Mouse (Mus musculus): ENCODE measurements around the gene Tsc1. TPM values are rescaled to one million over a fixed set of nuclear protein-coding genes. Genes with fewer than 3 reads are reported as not detected.

Gene Tsc1
- polyA plus RNA-seq, 1 experiment from 2014 or later, result 24.1 TPM

GRCm38 (mm10) chr2:28601720-28602590, 39.1 kb upstream of the Tsc1 start:
- H3K4me1 ChIP-seq (ENCODE audit: control insufficient read depth, insufficient read depth, low read length), result no peaks in the 10 kb centered on the region
- DNase-seq (ENCODE audit: low spot score) (no peak), ATAC-seq (ENCODE audit: insufficient read depth, low FRiP score, low TSS enrichment) (no peak)
- 63% methylated on average over 12 of the region's 12 CpGs for WGBS
- no peak overlapping the region for H3K27ac ChIP-seq (ENCODE audit: low read depth, low read length)
- no peak overlapping the region for H3K4me2 ChIP-seq (ENCODE audit: low read depth)
- no peaks in the 10 kb centered on the region for H3K9me3 ChIP-seq (ENCODE audit: control insufficient read depth, low read length)
- H3K36me3 ChIP-seq (ENCODE audit: control insufficient read depth, insufficient read depth, low read length), result no peaks in the 10 kb centered on the region
- no peak overlapping the region for H3K4me3 ChIP-seq (ENCODE audit: low read depth, low read length)
- H3K27me3 ChIP-seq (ENCODE audit: control insufficient read depth, insufficient read depth, low read length), result no peaks in the 10 kb centered on the region
- H3K9ac ChIP-seq (ENCODE audit: low read length), result no peak overlapping the region

- Histone ChIP-seq H3K4me1 (ENCODE audit: control insufficient read depth, insufficient read depth, low read length) (no peaks in the 10 kb centered on the region), H3K9ac (ENCODE audit: low read length) (no peak overlapping the region), H3K4me3 (ENCODE audit: low read depth, low read length) (no peak overlapping the region), H3K9me3 (ENCODE audit: control insufficient read depth, low read length) (no peaks in the 10 kb centered on the region), H3K27me3 (ENCODE audit: control insufficient read depth, insufficient read depth, low read length) (no peaks in the 10 kb centered on the region), H3K36me3 (ENCODE audit: control insufficient read depth, insufficient read depth, low read length) (no peaks in the 10 kb centered on the region), H3K4me2 (ENCODE audit: low read depth) (no peak overlapping the region), H3K27ac (ENCODE audit: low read depth, low read length) (no peak overlapping the region)
- 86% methylated on average over 5 of the region's 5 CpGs for WGBS
- no peak for DNase-seq (ENCODE audit: low spot score)
- ATAC-seq (ENCODE audit: insufficient read depth, low FRiP score, low TSS enrichment), result no peak
Observed at GRCm38 (mm10) chr2:28603542-28603941, 37.5 kb upstream of the Tsc1 start.

DNA sequence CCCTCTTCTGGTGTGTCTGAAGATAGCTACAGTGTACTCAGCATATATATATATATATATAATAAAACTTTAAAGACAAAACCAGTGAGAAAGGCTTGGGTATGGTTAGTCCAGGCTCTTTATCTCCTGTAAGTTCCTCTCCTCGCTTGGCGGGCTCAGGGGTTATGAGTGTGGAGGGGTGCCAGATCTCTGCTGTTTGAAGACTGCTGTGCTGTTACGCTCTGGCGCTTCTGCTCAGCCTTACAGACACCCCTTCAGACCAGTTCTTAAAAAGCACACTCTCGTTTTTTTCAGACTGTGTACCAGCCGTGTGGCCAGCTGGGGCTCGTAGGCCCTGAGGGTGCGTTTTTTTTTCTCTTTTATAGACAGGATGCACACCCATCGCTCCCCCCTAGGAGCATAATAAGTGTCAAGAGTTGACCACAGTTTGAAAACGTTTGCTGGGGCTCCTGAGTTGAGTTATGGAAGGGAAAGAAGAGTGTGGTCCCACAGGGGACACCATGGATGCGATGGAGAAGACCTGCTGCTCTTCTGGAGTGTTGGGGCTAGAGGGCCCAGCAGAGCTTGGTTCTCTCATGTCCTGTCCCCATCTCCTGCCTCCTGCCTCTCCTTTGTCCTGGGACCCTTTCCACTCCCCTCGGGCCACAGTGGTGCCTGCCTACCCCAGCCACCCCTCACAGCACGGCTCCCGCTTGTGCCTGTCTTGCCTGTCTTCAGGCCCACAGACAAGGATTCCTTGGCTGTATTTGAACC, 35.1 kb upstream of the Tsc1 start:
- Histone ChIP-seq H3K4me3 (ENCODE audit: low read depth, low read length) (no peak overlapping the region), H3K9ac (ENCODE audit: low read length) (no peak overlapping the region), H3K27me3 (ENCODE audit: control insufficient read depth, insufficient read depth, low read length) (no peaks in the 10 kb centered on the region), H3K27ac (ENCODE audit: low read depth, low read length) (no peak overlapping the region), H3K4me1 (ENCODE audit: control insufficient read depth, insufficient read depth, low read length) (no peaks in the 10 kb centered on the region), H3K4me2 (ENCODE audit: low read depth) (no peak overlapping the region), H3K36me3 (ENCODE audit: control insufficient read depth, insufficient read depth, low read length) (no peaks in the 10 kb centered on the region), H3K9me3 (ENCODE audit: control insufficient read depth, low read length) (no peaks in the 10 kb centered on the region)
- no peak for DNase-seq (ENCODE audit: low spot score)
- 76% methylated on average over 14 of the region's 14 CpGs for WGBS
- ATAC-seq (ENCODE audit: insufficient read depth, low FRiP score, low TSS enrichment), result no peak

DNA sequence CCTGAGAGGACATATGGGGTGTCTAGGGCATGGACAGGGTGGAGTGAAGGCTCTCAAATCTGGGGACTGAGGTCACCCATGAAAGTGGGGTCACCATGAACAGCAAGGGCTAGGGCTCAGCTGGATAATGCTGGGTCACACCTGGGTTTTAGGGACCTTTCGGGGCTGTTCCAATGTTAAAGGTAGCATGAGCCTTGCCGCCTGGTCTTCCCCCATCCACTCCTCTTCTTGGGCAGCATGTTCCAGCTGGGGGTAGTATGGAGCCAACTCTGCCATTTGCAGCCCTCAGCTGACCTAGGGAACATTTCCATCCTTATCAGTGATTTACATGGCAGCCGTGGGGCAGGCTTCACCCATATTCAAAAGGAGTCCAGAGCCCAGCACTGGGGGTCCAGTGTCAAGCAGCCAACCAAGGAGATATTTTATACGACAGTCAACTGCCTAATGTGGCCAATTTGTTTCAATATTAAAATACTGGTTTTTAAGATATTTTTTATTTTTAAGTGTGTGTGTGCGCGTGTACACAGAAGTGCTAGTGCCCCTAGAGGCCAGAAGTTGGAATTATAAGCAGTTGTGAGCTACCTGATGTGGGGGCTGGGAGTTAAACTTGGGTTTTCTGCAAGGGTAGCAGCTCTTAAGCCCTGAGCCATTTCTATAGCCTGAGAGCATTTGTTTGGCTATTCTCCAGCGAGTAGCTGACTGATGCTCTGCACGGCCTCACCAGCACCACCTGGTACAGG, 34.3 kb upstream of the Tsc1 start:
- no peak for DNase-seq (ENCODE audit: low spot score)
- no peaks in the 10 kb centered on the region for H3K9me3 ChIP-seq (ENCODE audit: control insufficient read depth, low read length)

DNA sequence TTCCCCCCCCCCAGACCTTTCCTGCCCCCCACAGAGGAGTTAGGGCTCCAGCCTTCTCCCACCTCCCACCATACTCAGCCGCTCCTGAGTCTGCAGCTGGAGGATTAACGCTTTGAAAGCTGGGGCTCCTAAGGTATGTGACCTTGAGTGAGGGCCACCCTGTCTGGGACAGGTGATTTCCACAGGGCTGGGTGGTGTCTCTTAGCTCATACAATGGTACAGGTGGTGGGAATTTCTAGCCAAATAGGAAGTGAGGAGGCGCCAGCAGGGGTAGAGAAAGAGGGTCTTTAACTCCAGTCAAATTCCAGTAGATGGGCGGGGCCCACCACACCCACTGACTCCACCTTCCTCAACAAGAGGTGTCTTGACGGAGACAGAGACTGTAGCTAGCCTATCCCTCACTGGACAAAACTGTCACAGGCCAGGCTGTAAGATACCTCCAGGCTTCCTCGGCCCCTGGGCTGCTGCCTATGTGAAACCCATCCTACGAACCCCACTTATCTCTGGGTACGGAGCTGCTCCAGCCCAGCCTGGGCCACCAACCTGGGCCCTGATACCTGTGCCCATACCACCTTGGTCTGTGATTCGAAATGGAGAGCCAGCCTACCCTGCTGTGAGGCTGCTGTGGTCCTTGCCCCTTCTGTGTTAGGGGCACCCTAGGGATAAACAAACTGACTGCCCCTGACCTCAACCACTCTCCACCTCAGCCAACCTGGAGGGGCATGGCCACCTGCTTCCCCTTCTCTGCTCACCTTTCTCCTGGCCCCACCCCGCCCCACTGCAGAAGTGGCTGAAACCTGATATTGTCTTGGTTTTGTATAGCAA, 33.5 kb upstream of the Tsc1 start:
- WGBS, result 46% methylated on average over 10 of the region's 10 CpGs
- no peaks in the 10 kb centered on the region for H3K4me1 ChIP-seq (ENCODE audit: control insufficient read depth, insufficient read depth, low read length)
- no peaks in the 10 kb centered on the region for H3K36me3 ChIP-seq (ENCODE audit: control insufficient read depth, insufficient read depth, low read length)
- no peak overlapping the region for H3K9ac ChIP-seq (ENCODE audit: low read length)
- no peaks in the 10 kb centered on the region for H3K9me3 ChIP-seq (ENCODE audit: control insufficient read depth, low read length)
- ATAC-seq (ENCODE audit: insufficient read depth, low FRiP score, low TSS enrichment), result no peak
- H3K27ac ChIP-seq (ENCODE audit: low read depth, low read length), result no peak overlapping the region
- H3K27me3 ChIP-seq (ENCODE audit: control insufficient read depth, insufficient read depth, low read length), result no peaks in the 10 kb centered on the region
- DNase-seq (ENCODE audit: low spot score), result no peak
- no peak overlapping the region for H3K4me3 ChIP-seq (ENCODE audit: low read depth, low read length)
- H3K4me2 ChIP-seq (ENCODE audit: low read depth), result no peak overlapping the region

More for the DNA sequence above, 34.3 kb upstream of the Tsc1 start:
- Histone ChIP-seq H3K36me3 (ENCODE audit: control insufficient read depth, insufficient read depth, low read length) (no peaks in the 10 kb centered on the region), H3K27ac (ENCODE audit: low read depth, low read length) (no peak overlapping the region), H3K4me3 (ENCODE audit: low read depth, low read length) (no peak overlapping the region), H3K4me1 (ENCODE audit: control insufficient read depth, insufficient read depth, low read length) (no peaks in the 10 kb centered on the region), H3K4me2 (ENCODE audit: low read depth) (no peak overlapping the region), H3K9ac (ENCODE audit: low read length) (no peak overlapping the region), H3K27me3 (ENCODE audit: control insufficient read depth, insufficient read depth, low read length) (no peaks in the 10 kb centered on the region)
- 64% methylated on average over 8 of the region's 8 CpGs for WGBS
- no peak for ATAC-seq (ENCODE audit: insufficient read depth, low FRiP score, low TSS enrichment)

DNA sequence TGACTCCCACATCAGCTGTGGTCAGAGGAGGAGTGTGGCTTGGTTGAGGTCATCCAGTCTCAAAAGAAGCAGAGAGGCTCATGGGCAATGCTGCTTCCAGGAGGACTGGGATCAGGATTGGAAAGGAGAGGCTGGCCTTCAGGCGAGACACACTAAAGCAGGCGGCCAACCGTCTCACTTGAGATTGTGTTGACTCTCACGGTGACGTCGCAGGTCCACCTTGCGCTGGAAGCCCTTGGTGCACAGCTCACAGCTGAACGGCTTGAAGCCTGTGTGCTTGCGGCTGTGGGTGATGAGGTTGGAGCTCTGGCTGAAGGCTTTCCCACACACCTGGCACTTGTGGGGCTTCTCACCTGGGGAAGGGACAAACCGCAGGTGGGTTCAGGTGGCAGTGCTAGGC, 31.2 kb upstream of the Tsc1 start:
- H3K4me1 ChIP-seq (ENCODE audit: control insufficient read depth, insufficient read depth, low read length), result no peaks in the 10 kb centered on the region
- WGBS, result 87% methylated on average over 10 of the region's 10 CpGs
- DNase-seq (ENCODE audit: low spot score), result no peak
- H3K9me3 ChIP-seq (ENCODE audit: control insufficient read depth, low read length), result no peaks in the 10 kb centered on the region
- H3K36me3 ChIP-seq (ENCODE audit: control insufficient read depth, insufficient read depth, low read length), result no peaks in the 10 kb centered on the region
- H3K9ac ChIP-seq (ENCODE audit: low read length), result no peak overlapping the region
- no peak overlapping the region for H3K4me2 ChIP-seq (ENCODE audit: low read depth)
- ATAC-seq (ENCODE audit: insufficient read depth, low FRiP score, low TSS enrichment), result no peak
- no peaks in the 10 kb centered on the region for H3K27me3 ChIP-seq (ENCODE audit: control insufficient read depth, insufficient read depth, low read length)
- no peak overlapping the region for H3K4me3 ChIP-seq (ENCODE audit: low read depth, low read length)
- H3K27ac ChIP-seq (ENCODE audit: low read depth, low read length), result no peak overlapping the region

- Histone ChIP-seq H3K9me3 (ENCODE audit: control insufficient read depth, low read length) (no peaks in the 10 kb centered on the region), H3K36me3 (ENCODE audit: control insufficient read depth, insufficient read depth, low read length) (no peaks in the 10 kb centered on the region), H3K9ac (ENCODE audit: low read length) (no peak overlapping the region), H3K4me2 (ENCODE audit: low read depth) (no peak overlapping the region), H3K27me3 (ENCODE audit: control insufficient read depth, insufficient read depth, low read length) (no peaks in the 10 kb centered on the region), H3K27ac (ENCODE audit: low read depth, low read length) (no peak overlapping the region), H3K4me3 (ENCODE audit: low read depth, low read length) (no peak overlapping the region), H3K4me1 (ENCODE audit: control insufficient read depth, insufficient read depth, low read length) (no peaks in the 10 kb centered on the region)
- ATAC-seq (ENCODE audit: insufficient read depth, low FRiP score, low TSS enrichment) (no peak), DNase-seq (ENCODE audit: low spot score) (no peak)
- WGBS, result 76% methylated on average over 12 of the region's 12 CpGs
Observed at GRCm38 (mm10) chr2:28610716-28611406, 30.2 kb upstream of the Tsc1 start.

DNA sequence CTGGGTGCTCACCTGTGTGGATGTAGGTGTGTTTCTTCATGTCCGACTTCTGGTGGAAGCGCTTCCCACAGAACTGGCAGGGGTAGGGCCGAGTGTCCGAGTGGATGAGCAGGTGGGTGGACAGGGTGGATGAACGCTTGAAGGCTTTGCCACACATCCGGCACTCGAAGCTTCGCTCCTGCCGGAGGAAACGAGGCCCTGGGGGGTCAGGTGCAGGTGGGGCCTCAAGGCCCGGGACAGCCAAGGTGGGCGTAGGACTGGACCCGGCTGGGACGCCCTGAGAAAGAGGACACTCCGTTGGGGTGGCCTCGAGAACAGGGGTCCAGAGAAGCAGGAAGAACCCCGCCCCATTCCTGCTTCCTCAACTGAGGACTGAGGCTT, 29.6 kb upstream of the Tsc1 start:
- Histone ChIP-seq H3K4me2 (ENCODE audit: low read depth) (no peak overlapping the region), H3K4me3 (ENCODE audit: low read depth, low read length) (no peak overlapping the region), H3K4me1 (ENCODE audit: control insufficient read depth, insufficient read depth, low read length) (no peaks in the 10 kb centered on the region), H3K9me3 (ENCODE audit: control insufficient read depth, low read length) (no peaks in the 10 kb centered on the region), H3K36me3 (ENCODE audit: control insufficient read depth, insufficient read depth, low read length) (no peaks in the 10 kb centered on the region), H3K27ac (ENCODE audit: low read depth, low read length) (no peak overlapping the region), H3K9ac (ENCODE audit: low read length) (no peak overlapping the region), H3K27me3 (ENCODE audit: control insufficient read depth, insufficient read depth, low read length) (no peaks in the 10 kb centered on the region)
- DNase-seq (ENCODE audit: low spot score) (no peak), ATAC-seq (ENCODE audit: insufficient read depth, low FRiP score, low TSS enrichment) (no peak)
- 87% methylated on average over 17 of the region's 17 CpGs for WGBS

Data from neural tube, embryonic 11.5 days (tissue).